Mouse (Mus musculus) CD4-positive, CD25-positive, alpha-beta regulatory T cell, adult 2 months (primary cell): ENCODE results near the gene Pdia2.
A peak's percentile ranks its signal among the peaks of the same experiment; 100 is the strongest.
"Not testable (repeated sequence)": the region's sequence is repeated elsewhere in the genome, so short reads cannot be mapped to it uniquely, and the experiment has no call there.

Experiments used
- DNase-seq: peaks from one replicate; pipeline ENCODE4 v3.0.0-alpha.2; 2012; ENCODE audit warnings: low read depth, low spot score

The Pdia2 gene

GRCm38 (mm10) chr17:26201998-26202397 lies 3.1 kb upstream of the Pdia2 start:
- no peak for DNase-seq

DNA sequence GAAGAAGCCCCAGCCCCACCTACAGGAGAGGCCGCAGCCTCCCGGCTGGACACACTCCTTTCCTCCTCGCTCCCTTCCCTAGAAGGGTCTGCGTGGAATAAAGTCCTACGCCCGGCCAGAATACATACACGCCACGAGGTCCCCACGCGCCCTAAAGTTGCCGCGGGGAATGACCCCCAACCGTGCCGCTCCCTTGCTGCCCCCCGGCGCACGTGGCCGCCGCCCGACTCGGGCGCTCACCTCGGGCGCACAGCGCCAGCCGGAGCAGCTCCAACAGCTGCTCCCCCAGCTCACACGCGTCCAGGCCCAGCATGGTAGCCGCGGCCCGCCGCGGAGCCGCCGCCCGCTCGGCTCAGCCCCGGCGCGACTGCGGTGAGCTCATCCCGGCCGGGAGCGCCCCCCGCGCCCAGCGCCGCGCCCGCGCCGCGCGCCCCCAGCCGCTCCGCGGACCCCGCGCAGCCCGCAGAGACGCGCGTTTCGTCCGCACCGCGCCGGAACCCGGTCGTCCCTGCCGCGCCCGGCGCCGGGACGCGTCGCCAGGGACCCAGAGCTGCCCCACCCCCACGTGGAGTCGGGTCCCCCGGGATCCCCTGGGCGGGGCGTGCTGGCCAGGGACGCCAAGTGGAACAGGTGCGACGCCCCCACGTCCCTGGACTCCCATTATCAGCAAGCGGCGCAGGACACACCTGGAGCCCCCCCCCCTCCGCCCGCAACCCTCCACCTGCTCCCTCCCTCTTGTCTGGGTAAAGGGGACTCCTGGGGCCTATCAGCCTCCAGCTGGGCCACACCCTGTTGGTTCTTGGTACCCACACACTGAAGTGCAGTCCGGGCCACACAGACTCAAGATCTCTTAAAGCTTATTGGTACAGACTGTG lies 2.2 kb upstream of the Pdia2 start:
- DNase-seq = peak; percentile 20

DNA sequence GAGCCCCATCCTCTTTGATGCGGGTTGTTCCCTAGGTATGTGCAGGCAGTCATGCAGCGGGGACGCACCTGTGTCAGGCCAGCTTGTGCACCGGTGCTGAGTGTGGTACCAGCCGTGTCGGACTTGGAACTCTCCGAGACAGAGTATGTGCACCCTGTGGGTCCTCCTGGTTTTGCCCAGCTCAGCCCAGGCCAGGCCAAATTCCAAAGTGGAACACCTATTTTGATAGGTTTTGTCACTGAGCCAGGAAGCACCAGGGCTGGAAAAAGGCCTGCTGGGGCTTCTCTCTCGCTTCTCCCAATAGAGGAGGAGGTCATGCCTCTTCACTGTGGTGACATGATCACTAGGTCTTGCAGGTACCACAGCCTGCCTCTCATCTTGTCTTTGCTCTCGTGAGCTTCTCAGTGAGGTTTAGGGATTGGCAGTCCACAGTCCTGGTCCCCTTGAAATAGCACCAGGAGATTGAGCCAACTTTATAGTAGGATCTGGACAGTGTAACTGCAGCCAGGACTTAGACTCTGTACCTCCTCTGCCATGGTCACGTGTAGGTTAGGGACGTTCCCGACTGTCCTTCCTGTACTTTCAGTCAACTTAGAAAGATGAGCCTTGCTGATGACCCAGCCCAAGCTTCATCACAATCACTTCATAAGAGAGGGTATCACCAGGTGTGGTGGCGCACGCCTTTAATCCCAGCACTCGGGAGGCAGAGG lies 6.3 kb downstream of the Pdia2 start:
- no peak for DNase-seq

GRCm38 (mm10) chr17:26191486-26191885 lies 7.4 kb downstream of the Pdia2 start:
- DNase-seq = peak; percentile 49

- no peak for DNase-seq
Observed at GRCm38 (mm10) chr17:26188091-26188805, 10.6 kb downstream of the Pdia2 start.

- no peak for DNase-seq
Observed at GRCm38 (mm10) chr17:26187592-26187991, 11.3 kb downstream of the Pdia2 start.

DNA sequence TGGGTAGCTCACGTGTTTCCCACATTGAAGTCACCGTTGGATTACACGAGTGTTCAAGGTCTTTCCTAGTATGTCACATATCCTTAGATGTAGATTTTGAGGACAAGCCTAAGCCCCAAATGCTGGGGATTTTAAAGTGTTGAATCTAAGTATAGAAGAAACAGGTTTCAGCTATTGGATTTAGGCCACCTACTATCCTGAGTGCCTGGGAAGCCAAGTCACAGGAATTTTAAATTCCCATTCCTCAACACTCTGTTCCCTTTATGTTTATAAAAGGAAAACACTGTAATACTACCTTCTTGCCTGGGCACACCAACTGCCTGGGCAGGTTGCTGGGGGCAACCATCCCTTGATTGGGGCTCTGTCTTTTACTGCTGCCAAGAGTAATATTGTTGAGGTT lies 17.7 kb downstream of the Pdia2 start:
- DNase-seq = no peak

GRCm38 (mm10) chr17:26178611-26179010 lies 20.3 kb downstream of the Pdia2 start:
- DNase-seq = no peak

GRCm38 (mm10) chr17:26175248-26175647 lies 23.6 kb downstream of the Pdia2 start:
- DNase-seq = not testable (repeated sequence)

DNA sequence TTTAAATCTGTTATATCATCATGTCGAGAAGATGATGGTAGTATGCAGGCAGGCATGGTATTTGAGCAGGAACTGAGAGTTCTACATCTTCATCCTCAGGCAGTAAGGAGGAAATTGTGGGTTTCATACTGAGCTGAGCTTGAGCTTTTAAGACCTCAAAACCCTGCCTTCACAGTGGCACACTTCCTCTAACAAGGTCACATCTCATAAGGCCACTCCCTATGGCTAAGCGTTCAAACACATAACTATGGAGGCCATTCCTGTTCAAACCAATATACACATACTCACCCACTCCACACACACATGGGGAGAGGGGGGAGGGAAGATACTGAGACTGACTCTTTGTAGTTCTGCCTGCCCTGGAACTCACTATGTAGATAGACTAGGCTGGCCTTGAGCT lies 30.8 kb downstream of the Pdia2 start:
- DNase-seq = peak; percentile 75

- DNase-seq = no peak
Observed at GRCm38 (mm10) chr17:26162736-26163135, 36.2 kb downstream of the Pdia2 start.

GRCm38 (mm10) chr17:26151886-26152630 lies 46.8 kb downstream of the Pdia2 start:
- no peak for DNase-seq

GRCm38 (mm10) chr17:26149056-26149455 lies 49.8 kb downstream of the Pdia2 start:
- no peak for DNase-seq
